Mouse (Mus musculus): ENCODE results near the gene Zfp518b. TPM values are rescaled to one million over a fixed set of nuclear protein-coding genes. Genes with fewer than 3 reads are reported as not detected.

The Zfp518b gene
- polyA plus RNA-seq, 1 experiment from 2014 or later = 25.4 TPM

GRCm38 (mm10) chr5:38632463-38633449, 51.9 kb downstream of the Zfp518b start:
- H3K27me3 ChIP-seq (ENCODE audit: insufficient read depth, low read length) = no peaks in the 10 kb centered on the region
- H3K9me3 ChIP-seq (ENCODE audit: low read depth, low read length) = no peaks in the 10 kb centered on the region
- DNase-seq (peak; percentile 91), ATAC-seq (ENCODE audit: insufficient read depth) (peak; percentile 33; the same call in 1 of the 2 replicates)
- 64% methylated on average over 13 of the region's 13 CpGs for WGBS
- H3K9ac ChIP-seq = no peak overlapping the region
- no peaks in the 10 kb centered on the region for H3K4me1 ChIP-seq (ENCODE audit: insufficient read depth)
- no peak overlapping the region for H3K4me2 ChIP-seq
- H3K36me3 ChIP-seq (ENCODE audit: insufficient read depth) = no peaks in the 10 kb centered on the region
- no peak overlapping the region for H3K4me3 ChIP-seq (ENCODE audit: low read depth, low read length)
- TF ChIP-seq CTCF (IDR thresholded peaks at IDR 0.05; ENCODE audit: low read depth) = peak; percentile 82
- H3K27ac ChIP-seq (ENCODE audit: low read depth) = no peak overlapping the region

- WGBS = 34% methylated on average over 2 of the region's 2 CpGs
- ATAC-seq (ENCODE audit: insufficient read depth) = peak; percentile 21; the same call in 1 of the 2 replicates
- no peak overlapping the region for H3K4me2 ChIP-seq
- H3K4me3 ChIP-seq (ENCODE audit: low read depth, low read length) = no peak overlapping the region
- H3K9me3 ChIP-seq (ENCODE audit: low read depth, low read length) = no peaks in the 10 kb centered on the region; the same call in 1 of the 2 replicates
- no peak for TF ChIP-seq CTCF (IDR thresholded peaks at IDR 0.05; ENCODE audit: low read depth)
- no peaks in the 10 kb centered on the region for H3K4me1 ChIP-seq (ENCODE audit: insufficient read depth)
- no peaks in the 10 kb centered on the region for H3K27me3 ChIP-seq (ENCODE audit: insufficient read depth, low read length)
- DNase-seq = no peak
- no peak overlapping the region for H3K27ac ChIP-seq (ENCODE audit: low read depth)
- H3K9ac ChIP-seq = no peak overlapping the region
- no peaks in the 10 kb centered on the region for H3K36me3 ChIP-seq (ENCODE audit: insufficient read depth)
Measured at GRCm38 (mm10) chr5:38628023-38628422, 56.6 kb downstream of the Zfp518b start.

DNA sequence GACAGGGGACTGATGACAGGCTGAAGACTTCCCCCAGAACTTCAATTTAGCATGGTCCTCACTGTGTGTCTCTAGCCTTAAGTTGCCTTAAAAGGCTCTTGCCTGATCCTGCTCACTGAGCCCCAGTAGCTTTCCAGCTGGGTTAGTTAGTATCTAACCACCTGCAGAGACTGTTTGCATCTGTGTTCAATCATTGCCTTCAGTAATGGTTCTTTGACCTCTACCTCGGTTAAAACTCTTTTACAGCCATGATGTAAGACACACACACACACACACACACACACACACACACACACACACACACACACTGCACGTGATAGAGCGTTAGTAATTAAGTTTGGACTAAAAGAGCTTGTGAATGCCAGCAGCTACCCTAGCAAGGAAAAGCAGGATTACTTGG, 57.7 kb downstream of the Zfp518b start:
- Histone ChIP-seq H3K27ac (ENCODE audit: low read depth) (no peak overlapping the region), H3K4me2 (no peak overlapping the region), H3K9ac (no peak overlapping the region), H3K27me3 (ENCODE audit: insufficient read depth, low read length) (no peaks in the 10 kb centered on the region), H3K9me3 (ENCODE audit: low read depth, low read length) (no peaks in the 10 kb centered on the region; the same call in 1 of the 2 replicates), H3K36me3 (ENCODE audit: insufficient read depth) (no peaks in the 10 kb centered on the region), H3K4me3 (ENCODE audit: low read depth, low read length) (no peak overlapping the region), H3K4me1 (ENCODE audit: insufficient read depth) (no peaks in the 10 kb centered on the region)
- DNase-seq (no peak), ATAC-seq (ENCODE audit: insufficient read depth) (no peak)
- WGBS = 50% methylated on average over 3 of the region's 3 CpGs
- no peak for TF ChIP-seq CTCF (IDR thresholded peaks at IDR 0.05; ENCODE audit: low read depth)

GRCm38 (mm10) chr5:38620783-38621182, 63.8 kb downstream of the Zfp518b start:
- H3K9me3 ChIP-seq (ENCODE audit: low read depth, low read length) = no peaks in the 10 kb centered on the region; the same call in 1 of the 2 replicates
- H3K36me3 ChIP-seq (ENCODE audit: insufficient read depth) = no peaks in the 10 kb centered on the region
- TF ChIP-seq CTCF (IDR thresholded peaks at IDR 0.05; ENCODE audit: low read depth) = peak; percentile 56
- H3K4me3 ChIP-seq (ENCODE audit: low read depth, low read length) = no peak overlapping the region
- no peaks in the 10 kb centered on the region for H3K4me1 ChIP-seq (ENCODE audit: insufficient read depth)
- no peak overlapping the region for H3K9ac ChIP-seq
- H3K27ac ChIP-seq (ENCODE audit: low read depth) = no peak overlapping the region
- H3K27me3 ChIP-seq (ENCODE audit: insufficient read depth, low read length) = no peaks in the 10 kb centered on the region
- no peak for ATAC-seq (ENCODE audit: insufficient read depth)
- DNase-seq = peak; percentile 74
- 14% methylated on average over 5 of the region's 5 CpGs for WGBS
- no peak overlapping the region for H3K4me2 ChIP-seq

GRCm38 (mm10) chr5:38618908-38619307, 65.7 kb downstream of the Zfp518b start:
- ATAC-seq (ENCODE audit: insufficient read depth) (no peak), DNase-seq (peak; percentile 26)
- no peaks in the 10 kb centered on the region for H3K27me3 ChIP-seq (ENCODE audit: insufficient read depth, low read length)
- no peaks in the 10 kb centered on the region for H3K9me3 ChIP-seq (ENCODE audit: low read depth, low read length)
- WGBS = 32% methylated on average over 3 of the region's 3 CpGs
- H3K27ac ChIP-seq (ENCODE audit: low read depth) = no peak overlapping the region
- no peak overlapping the region for H3K4me3 ChIP-seq (ENCODE audit: low read depth, low read length)
- no peak overlapping the region for H3K9ac ChIP-seq
- no peaks in the 10 kb centered on the region for H3K4me1 ChIP-seq (ENCODE audit: insufficient read depth)
- no peak for TF ChIP-seq CTCF (IDR thresholded peaks at IDR 0.05; ENCODE audit: low read depth)
- H3K36me3 ChIP-seq (ENCODE audit: insufficient read depth) = no peaks in the 10 kb centered on the region
- no peak overlapping the region for H3K4me2 ChIP-seq

Other genes with a start within 250 kb of the Zfp518b start
- 0.64 and 2.2 TPM in 2 replicates for gene Slc2a9, start 181.7 kb downstream of the Zfp518b start, polyA plus RNA-seq (2014; fragmentation: Nextera tagmentation; extraction: Ambion mirVana)
- gene Wdr1, start 121.6 kb downstream of the Zfp518b start, polyA plus RNA-seq (2014; fragmentation: Nextera tagmentation; extraction: Ambion mirVana) = 226 and 234 TPM in 2 replicates
- gene Clnk, start 192.0 kb upstream of the Zfp518b start, polyA plus RNA-seq (2014; fragmentation: Nextera tagmentation; extraction: Ambion mirVana) = 0.11 TPM in 1 of 2 replicates, not detected in the other